Mouse (Mus musculus) embryonic facial prominence, embryonic 14.5 days (tissue): ENCODE data around the gene Hecw2. TPM values are rescaled to one million over a fixed set of nuclear protein-coding genes. Genes with fewer than 3 reads are reported as not detected.

ENCODE experiments used
- ATAC-seq: fragments of 200-750 bp; cut with Nextera tagmentation; 2 replicates; pipeline ENCODE4 v1.8.0; 2017; ENCODE audit warnings: low read depth, moderate number of reproducible peaks, moderate TSS enrichment
- DNase-seq: peaks from one replicate; pipeline ENCODE4 v3.0.0-alpha.2; 2015; ENCODE audit warnings: low spot score
- H3K27ac ChIP-seq: fragments of 300-500 bp; sonication (generic); replicated peaks from 2 replicates; pipeline ENCODE4 v1.5.1; 2014; ENCODE audit warnings: low read depth, mild to moderate bottlenecking, low read length, moderate library complexity
- H3K27me3 ChIP-seq: fragments of 300-500 bp; sonication (generic); replicated peaks from 2 replicates; pipeline ENCODE4 v1.6.1; 2014; ENCODE audit warnings: low read length; ENCODE audit not compliant: control insufficient read depth, insufficient read depth
- H3K36me3 ChIP-seq: fragments of 300-500 bp; sonication (generic); 2 replicates; pipeline ENCODE4 v1.6.1; 2014; ENCODE audit warnings: low read length, mixed read lengths; ENCODE audit not compliant: control insufficient read depth, insufficient read depth
- H3K4me1 ChIP-seq: fragments of 300-500 bp; sonication (generic); 2 replicates; pipeline ENCODE4 v1.6.1; 2014; ENCODE audit warnings: antibody characterized with exemption, low read length; ENCODE audit not compliant: control insufficient read depth, insufficient read depth
- H3K4me2 ChIP-seq: fragments of 300-500 bp; sonication (generic); 2 replicates; pipeline ENCODE4 v1.6.1; 2014; ENCODE audit warnings: low read depth, mild to moderate bottlenecking, low read length, moderate library complexity, mixed read lengths
- H3K4me3 ChIP-seq: fragments of 300-500 bp; sonication (generic); 2 replicates; pipeline ENCODE4 v1.5.1; 2014; ENCODE audit warnings: low read depth, mild to moderate bottlenecking, low read length
- H3K9ac ChIP-seq: fragments of 300-500 bp; sonication (generic); 2 replicates; pipeline ENCODE4 v1.6.1; 2014; ENCODE audit warnings: low read depth, mild to moderate bottlenecking, low read length, moderate library complexity, mixed read lengths
- H3K9me3 ChIP-seq: fragments of 300-500 bp; sonication (generic); 2 replicates; pipeline ENCODE4 v1.6.1; 2016; ENCODE audit warnings: low read length; ENCODE audit not compliant: control insufficient read depth
- WGBS: fragments of 180-500 bp; shearing (Covaris S2); extraction: QIAGEN DNeasy Blood & Tissue Kit; methylation state at CpG from one replicate; pipeline ENCODE4 v1.1.7; 2014; 5-methylcytosine and 5-hydroxymethylcytosine counted together
- polyA plus RNA-seq: library from polyadenylated mRNA; unstranded; fragments of >200 nt; fragmentation: Nextera tagmentation; extraction: Ambion mirVana; gene quantifications from 2 replicates; pipeline ENCODE4 v1.2.1, GENCODE M21; 2014

Hecw2 gene
- polyA plus RNA-seq, 1 experiment from 2014 or later = 4.8 TPM

DNA sequence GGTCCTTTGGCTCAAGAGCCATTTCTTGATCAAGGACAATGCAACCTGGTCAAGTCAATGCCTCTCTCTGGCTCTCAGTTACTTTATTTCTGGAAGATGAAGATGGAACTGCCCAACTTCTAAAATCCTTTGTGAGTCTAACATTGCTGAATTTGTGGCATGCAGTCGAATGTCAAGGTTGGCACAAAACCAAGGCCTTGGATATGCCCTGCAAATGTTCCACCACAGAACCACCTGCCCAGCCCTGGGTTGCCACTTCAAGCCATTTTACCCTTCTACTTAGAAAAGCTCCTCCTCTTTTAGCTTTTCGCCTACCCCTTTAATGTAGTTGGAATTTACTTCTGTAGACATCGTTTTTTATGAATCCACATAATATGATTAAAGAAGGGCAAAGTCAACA lies 115.3 kb downstream of the Hecw2 start:
- H3K4me3 ChIP-seq = no peak overlapping the region
- 87% methylated on average over 3 of the region's 3 CpGs for WGBS
- no peak overlapping the region for H3K27ac ChIP-seq
- no peak overlapping the region for H3K4me2 ChIP-seq
- H3K27me3 ChIP-seq = no peaks in the 10 kb centered on the region
- H3K36me3 ChIP-seq = no peaks in the 10 kb centered on the region
- no peak overlapping the region for H3K9ac ChIP-seq
- no peak for DNase-seq
- no peaks in the 10 kb centered on the region; the same call in 1 of the 2 replicates for H3K4me1 ChIP-seq
- H3K9me3 ChIP-seq = no peaks in the 10 kb centered on the region
- no peak for ATAC-seq

DNA sequence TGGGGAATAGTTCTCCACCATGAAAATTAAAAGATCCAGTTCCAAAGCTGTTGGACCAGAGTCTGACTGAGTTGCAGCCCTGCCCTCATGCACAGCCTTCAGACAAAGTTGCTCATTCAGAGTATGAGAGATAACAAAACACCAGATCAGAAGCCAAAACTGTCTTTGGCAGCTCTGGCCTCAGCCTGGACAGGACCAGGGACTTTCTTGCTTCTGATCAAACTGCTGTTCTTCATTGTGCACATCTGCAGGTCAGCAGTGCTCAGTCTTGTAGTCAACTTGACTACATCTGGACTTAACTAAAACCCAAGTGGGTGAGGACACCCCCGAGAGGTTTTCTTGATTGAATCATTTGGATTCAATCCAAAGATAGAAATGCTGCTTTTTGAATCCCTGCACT lies 120.5 kb downstream of the Hecw2 start:
- Histone ChIP-seq H3K4me1 (peaks cover under 1% of the 10 kb centered on the region), H3K9ac (no peak overlapping the region), H3K4me3 (no peak overlapping the region), H3K4me2 (no peak overlapping the region), H3K27ac (no peak overlapping the region), H3K9me3 (no peaks in the 10 kb centered on the region), H3K36me3 (no peaks in the 10 kb centered on the region), H3K27me3 (no peaks in the 10 kb centered on the region)
- DNase-seq = peak; percentile 53
- 22% methylated on average over 1 of the region's 1 CpGs for WGBS
- ATAC-seq = 0 out of 2 replicates have a peak, but pooled peaks have one; percentile 53

DNA sequence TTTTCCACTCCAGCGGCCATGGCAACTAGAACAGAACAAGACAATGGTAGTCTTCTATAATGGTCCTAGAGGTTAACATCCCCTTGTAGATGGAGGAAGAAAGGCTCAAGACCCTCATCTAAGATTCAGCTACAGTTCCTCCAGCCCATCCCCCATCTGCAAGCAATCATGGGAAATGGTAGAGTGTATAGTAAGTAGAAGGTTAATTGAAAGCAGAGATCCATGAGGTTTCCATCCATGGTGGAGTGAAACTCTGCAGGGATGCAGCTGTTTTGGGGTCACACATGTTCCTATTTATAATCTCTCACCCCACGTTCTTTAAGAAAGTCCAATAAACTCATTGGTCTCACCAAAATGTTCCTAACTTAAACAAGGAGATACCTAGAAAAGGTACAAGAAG lies 124.8 kb downstream of the Hecw2 start:
- Histone ChIP-seq H3K4me1 (peaks cover 4% of the 10 kb centered on the region; the same call in 1 of the 2 replicates), H3K27ac (no peak overlapping the region), H3K4me3 (no peak overlapping the region), H3K9ac (no peak overlapping the region), H3K9me3 (no peaks in the 10 kb centered on the region), H3K4me2 (no peak overlapping the region), H3K27me3 (no peaks in the 10 kb centered on the region), H3K36me3 (no peaks in the 10 kb centered on the region)
- peak; percentile 19 for DNase-seq
- WGBS = 52% methylated on average over 2 of the region's 2 CpGs
- no peak for ATAC-seq

DNA sequence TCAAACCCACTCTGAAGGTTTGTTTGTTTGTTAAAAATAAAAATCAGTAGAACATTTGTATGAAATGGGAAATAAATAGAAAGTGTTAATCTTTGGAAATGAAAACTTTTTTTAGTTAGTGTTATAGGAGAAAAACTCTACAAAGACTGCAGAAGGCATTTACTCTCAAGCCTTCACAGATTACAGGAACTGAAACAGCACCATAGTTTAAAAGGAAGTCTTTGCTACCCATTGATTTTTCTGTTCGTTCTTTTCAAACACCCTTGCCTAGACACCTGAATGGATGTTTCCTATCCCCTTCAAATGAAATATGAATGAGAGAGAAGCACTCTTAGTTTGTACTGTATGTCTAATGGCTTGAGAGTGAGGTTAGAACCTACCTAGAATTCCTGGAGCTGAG lies 126.7 kb downstream of the Hecw2 start:
- no peak overlapping the region for H3K9ac ChIP-seq
- peaks cover 4% of the 10 kb centered on the region; the same call in 1 of the 2 replicates for H3K4me1 ChIP-seq
- no peak for DNase-seq

DNA sequence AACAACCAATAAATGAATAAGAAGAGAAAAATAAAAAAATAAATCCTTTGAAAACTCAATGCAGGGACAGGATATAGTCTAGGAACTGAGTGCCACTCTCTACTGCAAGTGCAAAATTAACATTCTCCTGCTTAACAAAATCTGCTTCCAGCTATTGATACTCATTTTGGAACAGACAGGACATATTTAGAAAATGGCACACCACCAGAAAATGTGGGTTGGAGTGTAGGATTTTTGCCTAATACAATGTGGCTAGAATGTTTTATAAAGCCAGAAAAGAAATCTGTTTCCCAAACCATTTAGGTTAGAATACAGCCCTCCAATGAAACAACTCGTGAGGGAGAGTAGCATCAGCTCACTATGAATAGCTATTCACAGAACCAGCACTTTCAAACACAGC lies 129.5 kb downstream of the Hecw2 start:
- H3K4me2 ChIP-seq = no peak overlapping the region
- H3K9me3 ChIP-seq = no peaks in the 10 kb centered on the region
- H3K27me3 ChIP-seq = no peaks in the 10 kb centered on the region
- H3K9ac ChIP-seq = no peak overlapping the region
- H3K4me1 ChIP-seq = peaks cover 4% of the 10 kb centered on the region; the same call in 1 of the 2 replicates
- ATAC-seq = no peak
- H3K27ac ChIP-seq = no peak overlapping the region
- peak; percentile 8 for DNase-seq
- no peak overlapping the region for H3K4me3 ChIP-seq
- 52% methylated on average over 1 of the region's 1 CpGs for WGBS
- H3K36me3 ChIP-seq = no peaks in the 10 kb centered on the region

More for the DNA sequence above, 126.7 kb downstream of the Hecw2 start:
- no peaks in the 10 kb centered on the region for H3K36me3 ChIP-seq
- H3K4me3 ChIP-seq = no peak overlapping the region
- no peaks in the 10 kb centered on the region for H3K9me3 ChIP-seq
- WGBS = 61% methylated on average over 1 of the region's 1 CpGs
- H3K27me3 ChIP-seq = no peaks in the 10 kb centered on the region
- ATAC-seq = no peak
- no peak overlapping the region for H3K4me2 ChIP-seq
- H3K27ac ChIP-seq = no peak overlapping the region

DNA sequence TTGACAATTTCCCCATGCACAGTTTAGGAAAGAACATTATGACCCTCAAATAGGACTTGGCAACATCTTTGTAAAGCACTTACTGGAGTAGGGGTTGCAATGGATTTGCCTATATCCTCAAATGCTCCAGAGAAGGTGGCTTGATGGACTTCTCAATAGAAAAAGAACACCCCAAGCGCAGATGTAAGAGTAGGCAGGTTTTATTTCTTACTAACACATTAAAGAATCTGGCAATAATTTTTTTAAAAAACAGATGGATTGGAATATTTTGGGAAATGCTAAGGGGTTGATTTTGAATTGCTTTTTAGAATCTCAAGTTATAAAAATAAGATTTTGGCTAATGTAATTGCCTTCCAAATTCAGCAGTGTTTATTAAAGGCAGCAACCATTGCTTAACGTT lies 133.9 kb downstream of the Hecw2 start:
- Histone ChIP-seq H3K27me3 (no peaks in the 10 kb centered on the region), H3K27ac (no peak overlapping the region), H3K36me3 (no peaks in the 10 kb centered on the region), H3K4me3 (no peak overlapping the region), H3K4me2 (no peak overlapping the region), H3K9me3 (no peaks in the 10 kb centered on the region), H3K4me1 (no peaks in the 10 kb centered on the region), H3K9ac (no peak overlapping the region)
- DNase-seq (no peak), ATAC-seq (no peak)
- 86% methylated on average over 2 of the region's 2 CpGs for WGBS

DNA sequence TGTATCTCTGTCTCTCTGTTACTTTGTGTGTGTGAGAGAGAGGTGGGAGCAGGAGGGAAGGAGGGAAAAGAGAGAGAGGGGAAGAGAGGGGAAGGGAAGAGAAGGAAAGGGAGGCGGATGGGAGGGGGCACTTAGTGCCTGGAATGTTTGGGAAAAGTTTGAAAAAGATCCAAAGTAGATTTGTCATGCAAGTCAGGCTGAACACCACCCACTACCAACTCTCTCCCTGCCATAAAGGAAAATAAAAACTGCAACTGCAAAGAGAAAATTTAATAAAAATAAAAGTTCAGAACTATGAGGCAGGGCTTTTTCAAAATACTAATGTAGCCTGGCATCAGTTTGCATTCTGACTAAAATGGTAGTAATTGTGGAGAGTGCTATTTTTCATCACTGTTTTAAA lies 135.2 kb downstream of the Hecw2 start:
- 78% methylated on average over 1 of the region's 1 CpGs for WGBS
- Histone ChIP-seq H3K4me2 (no peak overlapping the region), H3K4me3 (no peak overlapping the region), H3K36me3 (no peaks in the 10 kb centered on the region), H3K27ac (no peak overlapping the region), H3K9ac (no peak overlapping the region), H3K27me3 (no peaks in the 10 kb centered on the region), H3K4me1 (no peaks in the 10 kb centered on the region), H3K9me3 (no peaks in the 10 kb centered on the region)
- ATAC-seq (no peak), DNase-seq (peak; percentile 7)

DNA sequence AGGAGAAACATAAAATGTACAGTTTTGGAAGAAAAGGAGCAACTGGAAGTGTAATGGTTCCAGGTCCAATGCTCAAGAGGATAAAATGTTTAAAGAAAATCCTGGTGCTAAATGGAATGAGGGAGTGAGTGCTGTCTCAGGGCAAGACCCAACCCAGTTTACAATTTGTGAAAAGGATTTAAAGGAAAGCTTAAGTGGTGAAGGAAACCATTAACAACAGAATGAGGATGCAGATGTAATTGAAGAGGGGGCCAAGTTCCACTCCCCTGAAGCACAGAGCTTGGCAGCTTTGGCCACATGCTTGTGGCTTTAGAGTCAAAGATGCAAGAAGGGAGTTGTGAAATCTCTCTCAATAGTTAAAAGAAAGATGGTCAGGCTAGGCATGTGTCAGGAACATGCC lies 142.2 kb downstream of the Hecw2 start:
- no peak overlapping the region for H3K4me3 ChIP-seq
- ATAC-seq (no peak), DNase-seq (no peak)
- H3K27ac ChIP-seq = no peak overlapping the region
- no peak overlapping the region for H3K9ac ChIP-seq
- peaks cover 4% of the 10 kb centered on the region; the same call in 1 of the 2 replicates for H3K9me3 ChIP-seq
- H3K4me2 ChIP-seq = no peak overlapping the region
- no peaks in the 10 kb centered on the region for H3K4me1 ChIP-seq
- H3K36me3 ChIP-seq = no peaks in the 10 kb centered on the region
- H3K27me3 ChIP-seq = no peaks in the 10 kb centered on the region

DNA sequence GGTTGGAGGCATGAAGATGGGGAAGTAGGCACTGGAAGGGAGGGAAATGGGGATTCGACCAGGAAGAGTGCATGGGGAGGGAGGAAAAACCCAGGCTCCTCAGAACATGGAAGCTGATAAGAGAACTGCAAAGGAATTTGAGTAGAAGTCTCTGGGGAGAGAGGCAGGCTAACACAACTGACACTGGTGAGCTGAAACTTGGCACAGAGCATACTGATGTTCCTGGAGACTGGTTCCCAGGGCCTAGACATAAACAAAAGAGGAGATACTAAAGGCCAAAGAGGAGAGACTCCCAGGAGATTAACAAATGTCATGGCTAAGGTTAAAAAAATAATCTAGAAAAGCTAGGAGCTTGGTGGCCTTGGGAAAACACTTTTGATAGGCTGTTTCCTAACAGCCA lies 148.0 kb downstream of the Hecw2 start:
- no peak overlapping the region for H3K4me3 ChIP-seq
- H3K36me3 ChIP-seq = no peaks in the 10 kb centered on the region
- no peaks in the 10 kb centered on the region for H3K9me3 ChIP-seq
- H3K9ac ChIP-seq = no peak overlapping the region
- no peaks in the 10 kb centered on the region for H3K27me3 ChIP-seq
- DNase-seq = peak; percentile 8
- WGBS = 68% methylated on average over 1 of the region's 1 CpGs
- H3K27ac ChIP-seq = no peak overlapping the region
- H3K4me1 ChIP-seq = no peaks in the 10 kb centered on the region
- H3K4me2 ChIP-seq = no peak overlapping the region
- ATAC-seq = no peak
